Mouse (Mus musculus): ENCODE data around the gene Map2k2.

- TF ChIP-seq POLR2A (IDR thresholded peaks at IDR 0.05; ENCODE audit: extremely low read depth, insufficient read depth, low read length) (no peak), CTCF (IDR thresholded peaks at IDR 0.05; ENCODE audit: extremely low read depth, insufficient read depth, low read length) (no peak)
Observed at GRCm38 (mm10) chr10:81168087-81168431, 62.3 kb downstream of the Map2k2 start.
